Mouse (Mus musculus): ENCODE data around the gene Ly6g6d. TPM values are rescaled to one million over a fixed set of nuclear protein-coding genes. Genes with fewer than 3 reads are reported as not detected.
A peak's percentile ranks its signal among the peaks of the same experiment; 100 is the strongest.

Gene Ly6g6d
- total RNA-seq, 2 experiments from 2014 or later: 0.69 to 1.9 TPM

DNA sequence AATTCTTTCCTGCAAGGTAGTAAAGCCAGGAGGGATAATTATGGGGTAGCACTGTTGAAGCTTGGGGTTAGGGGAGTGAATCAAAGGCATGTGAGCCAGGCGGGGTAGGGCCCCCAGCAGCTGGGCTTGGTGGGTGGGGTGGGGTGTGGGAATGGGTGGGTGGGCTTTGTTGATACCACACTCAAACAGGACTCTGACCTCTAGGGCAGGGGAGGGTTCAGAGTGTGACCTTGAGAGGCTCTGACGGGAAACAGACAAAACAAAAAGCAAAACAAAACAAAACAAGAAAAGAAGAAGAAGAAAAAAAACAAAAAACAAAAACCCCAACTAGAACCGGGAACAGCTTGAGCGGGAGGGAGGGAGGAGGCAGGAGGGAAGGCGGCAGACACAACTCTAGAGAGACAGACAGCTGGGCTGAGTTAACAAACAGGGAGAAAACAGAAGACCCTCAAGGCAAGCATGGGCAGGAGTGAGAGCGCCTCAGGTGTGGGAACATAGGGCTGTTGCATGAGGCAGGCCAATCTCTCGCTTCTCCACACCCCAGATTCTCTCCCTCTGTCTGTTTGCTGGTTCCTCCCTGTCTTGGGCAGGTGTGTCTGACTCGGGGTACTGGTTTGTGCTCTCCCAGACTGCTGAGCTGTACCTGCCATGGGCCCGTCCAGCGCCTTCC, 1.2 kb downstream of the Ly6g6d start, which contains the start of gene Ly6g6e:
Ly6g6e (plus strand) TSS at position 396 of the 670 bp plus-strand sequence.
- intact Hi-C loops (cut with DNase I): no loop called here

DNA sequence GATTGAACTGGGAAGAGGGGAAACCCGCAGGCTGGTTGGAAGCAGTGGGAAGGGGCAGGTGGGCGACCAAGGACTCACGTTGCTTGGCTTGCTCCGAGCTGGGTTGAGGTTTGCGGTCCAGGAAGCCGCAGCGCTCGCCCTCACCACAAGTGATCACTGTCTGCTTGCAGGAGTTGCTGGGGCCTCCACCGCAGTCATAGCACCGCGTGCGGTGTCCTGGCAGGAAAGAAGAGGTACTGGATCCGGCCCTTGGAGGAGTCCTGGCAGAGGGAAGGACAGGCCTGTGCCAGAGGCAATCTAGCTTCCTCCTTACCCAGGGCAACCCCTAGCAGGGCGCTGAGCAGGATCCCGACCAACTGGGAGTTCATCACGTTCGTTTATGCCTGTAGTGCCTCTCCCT, 3.8 kb downstream of the Ly6g6d start:
- intact Hi-C loops (cut with DNase I): no loop called here
- no peak for DNase-seq (ENCODE audit: low spot score in 2 of 2)

More for the DNA sequence above, 1.2 kb downstream of the Ly6g6d start, which contains the start of gene Ly6g6e:
- no peak for DNase-seq (ENCODE audit: low spot score in 2 of 2)

DNA sequence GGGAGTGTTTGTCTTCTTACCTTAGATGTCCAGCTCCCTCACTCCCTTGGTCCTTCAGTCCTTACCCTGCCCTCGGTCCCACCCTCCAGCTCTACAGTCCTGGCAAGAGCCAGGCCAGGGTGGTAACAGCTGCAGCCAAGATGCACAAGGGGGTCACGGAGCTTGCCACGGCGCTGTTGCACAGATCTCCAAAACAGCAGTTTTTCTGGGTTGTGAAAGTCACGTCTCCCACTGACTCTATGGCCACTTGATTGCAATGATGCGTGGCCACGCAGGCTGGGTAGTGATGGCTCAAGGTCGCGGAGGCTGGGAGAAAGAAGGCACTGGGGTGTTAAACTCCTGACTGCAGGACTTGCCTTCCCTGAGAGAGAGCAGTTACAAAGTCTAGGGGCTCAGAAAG, 6.4 kb downstream of the Ly6g6d start:
- no peak for DNase-seq (ENCODE audit: low spot score in 2 of 2)
- intact Hi-C loops (cut with DNase I): no loop called here

GRCm38 (mm10) chr17:35070556-35071229, 7.2 kb downstream of the Ly6g6d start:
- intact Hi-C loops (cut with DNase I): no loop called here

DNA sequence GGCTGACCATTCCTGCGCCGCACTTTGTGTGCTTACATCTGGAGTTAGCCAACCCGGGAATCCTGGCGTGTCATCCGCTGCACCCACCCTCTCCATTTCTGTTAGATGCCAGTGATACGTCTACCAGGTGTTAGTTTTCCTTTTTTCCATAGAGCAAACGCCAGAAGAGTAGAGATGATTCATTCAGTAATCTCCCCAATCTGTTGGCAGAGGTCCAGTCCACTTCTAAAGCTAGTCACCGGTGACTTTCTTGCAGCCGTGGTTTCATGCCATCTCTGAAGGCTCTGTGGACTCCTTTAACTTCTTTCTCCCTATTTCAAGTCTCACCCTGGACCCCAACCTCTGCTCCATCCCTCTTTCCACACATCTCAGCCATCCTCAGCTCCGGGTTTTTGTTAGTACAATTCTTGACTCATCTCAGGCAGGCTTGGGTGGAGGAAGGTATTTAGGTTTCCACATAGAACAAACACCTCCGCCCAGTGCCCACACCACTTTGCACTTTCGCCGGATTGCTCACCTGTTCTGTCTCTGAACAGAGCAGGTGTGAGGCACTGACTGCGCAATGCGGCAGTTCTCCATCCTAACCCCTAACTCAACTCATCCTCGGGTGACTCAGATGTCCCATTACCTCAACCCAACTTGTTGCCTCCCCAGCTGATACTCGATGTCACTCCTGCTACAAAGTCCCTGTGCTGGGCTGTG, 9.5 kb downstream of the Ly6g6d start:
- intact Hi-C loops (cut with DNase I): no loop called here

More at GRCm38 (mm10) chr17:35070556-35071229, 7.2 kb downstream of the Ly6g6d start:
- peak in 1 of 2 experiments; percentile 43 for DNase-seq (ENCODE audit: low spot score in 2 of 2)

GRCm38 (mm10) chr17:35066084-35066483, 11.8 kb downstream of the Ly6g6d start, which contains the start of gene Mpig6b:
TSS of gene Mpig6b (minus strand) at chr17:35066184.
- intact Hi-C loops (cut with DNase I): no loop called here
- DNase-seq (ENCODE audit: low spot score in 2 of 2): no peak

More for the DNA sequence above, 9.5 kb downstream of the Ly6g6d start:
- peak in 1 of 2 experiments; percentile 57 for DNase-seq (ENCODE audit: low spot score in 2 of 2)

DNA sequence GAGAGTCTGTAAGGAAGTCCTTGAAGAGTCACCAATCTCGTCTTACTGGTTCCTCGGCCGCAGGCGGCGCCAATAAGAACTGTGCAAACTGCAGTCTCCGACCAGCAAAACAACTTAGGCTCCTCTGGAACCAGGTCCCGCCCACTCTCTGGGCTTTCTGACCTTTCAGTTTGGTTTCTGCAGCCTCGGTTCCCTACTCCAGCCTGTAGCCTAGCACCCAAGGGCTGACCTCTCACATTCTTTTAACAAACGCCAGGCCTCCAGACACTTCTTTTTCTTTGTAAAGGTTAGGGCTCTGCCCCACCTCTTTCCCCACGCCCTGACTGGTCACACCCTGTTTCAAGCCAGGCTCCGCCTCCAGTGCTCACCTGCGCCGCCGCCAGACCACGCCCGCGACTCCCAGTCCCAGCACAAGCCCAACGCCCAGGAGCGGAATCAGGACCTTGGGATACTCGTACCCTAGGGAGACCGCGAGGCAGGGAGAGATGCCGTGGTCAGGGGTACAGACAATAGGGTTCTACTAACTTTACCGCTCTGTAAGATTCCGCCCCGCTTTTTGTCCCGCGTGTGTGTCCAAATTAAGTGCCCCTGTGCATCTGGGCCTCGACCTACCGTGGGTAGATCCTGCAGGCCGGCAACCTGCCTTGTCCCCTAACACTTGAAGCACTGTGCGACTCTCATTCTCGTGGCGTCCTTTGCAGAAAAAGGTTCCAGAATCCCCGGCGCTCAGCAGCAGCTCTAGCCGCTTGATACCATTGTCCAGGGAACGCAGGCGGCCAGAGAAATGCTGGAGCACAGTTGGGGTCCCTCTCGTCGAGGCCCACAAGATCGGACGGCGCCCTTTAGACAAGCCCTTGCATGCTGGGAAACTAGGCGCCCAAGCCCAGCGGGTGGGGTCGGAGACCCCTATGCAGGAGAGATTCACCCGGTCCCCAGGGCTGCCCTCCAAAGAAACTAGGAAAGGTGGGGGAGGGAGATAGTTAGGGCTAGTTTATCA, 12.6 kb downstream of the Ly6g6d start, which contains the start of gene Ly6g6c:
Ly6g6c (plus strand) TSS at position 438 of the 997 bp plus-strand sequence.
- no peak for DNase-seq (ENCODE audit: low spot score in 2 of 2)

GRCm38 (mm10) chr17:35064378-35064877, 13.4 kb downstream of the Ly6g6d start:
- no peak for DNase-seq (ENCODE audit: low spot score in 2 of 2)
- intact Hi-C loops (cut with DNase I): no loop called here

More for the DNA sequence above, 12.6 kb downstream of the Ly6g6d start, which contains the start of gene Ly6g6c:
- intact Hi-C loops (cut with DNase I): no loop called here

GRCm38 (mm10) chr17:35063466-35063865, 14.4 kb downstream of the Ly6g6d start:
- intact Hi-C loops (cut with DNase I): no loop called here
- no peak for DNase-seq (ENCODE audit: low spot score in 2 of 2)

DNA sequence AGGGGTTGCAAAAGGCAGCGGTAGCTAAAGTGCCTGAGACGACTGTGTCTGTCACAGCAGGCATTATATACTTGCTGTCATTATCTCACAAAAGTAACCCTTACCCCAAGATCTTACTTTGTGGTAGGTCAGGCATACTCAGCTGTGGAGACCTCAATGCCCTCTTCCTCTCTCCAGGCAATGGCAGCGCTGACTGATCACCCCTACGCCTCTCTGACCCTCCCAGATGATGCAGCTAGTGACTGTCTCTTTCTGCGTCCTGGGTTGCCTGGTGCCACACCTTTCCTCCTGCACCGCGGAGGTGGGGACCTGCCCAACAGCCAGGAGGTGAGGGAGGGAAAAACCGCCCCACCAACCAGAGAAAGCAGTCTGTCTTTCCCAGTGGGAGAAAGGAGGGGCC, 16.6 kb downstream of the Ly6g6d start:
- intact Hi-C loops (cut with DNase I): no loop called here
- no peak for DNase-seq (ENCODE audit: low spot score in 2 of 2)

DNA sequence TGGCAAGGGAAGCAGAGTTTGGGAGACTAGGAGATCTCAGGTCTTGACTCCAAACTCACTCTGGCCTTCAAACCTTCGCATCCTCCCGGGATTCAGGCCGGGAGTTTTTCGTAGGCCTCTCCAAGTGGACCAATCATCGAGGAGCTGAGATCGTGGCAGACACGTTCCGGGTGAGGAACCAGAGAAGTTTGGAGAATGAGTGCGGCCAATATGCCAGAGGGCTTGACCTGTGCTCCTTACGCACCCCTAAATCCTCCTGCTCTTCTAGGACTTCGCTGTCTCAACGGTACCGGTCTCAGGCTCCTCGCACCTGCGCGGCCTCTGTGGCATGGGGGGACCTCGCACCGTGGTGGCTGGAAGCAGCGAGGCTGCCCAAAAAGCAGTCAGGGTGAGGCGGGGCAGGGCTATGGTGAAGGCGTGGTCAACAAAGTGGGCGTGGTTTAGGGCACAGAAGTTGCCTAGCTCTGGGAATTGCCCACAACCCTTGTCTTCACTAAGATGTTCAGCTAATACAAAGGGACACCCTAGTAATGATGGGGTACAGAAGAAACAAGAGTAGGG, 17.0 kb downstream of the Ly6g6d start:
- intact Hi-C loops (cut with DNase I): no loop called here
- no peak for DNase-seq (ENCODE audit: low spot score in 2 of 2)

DNA sequence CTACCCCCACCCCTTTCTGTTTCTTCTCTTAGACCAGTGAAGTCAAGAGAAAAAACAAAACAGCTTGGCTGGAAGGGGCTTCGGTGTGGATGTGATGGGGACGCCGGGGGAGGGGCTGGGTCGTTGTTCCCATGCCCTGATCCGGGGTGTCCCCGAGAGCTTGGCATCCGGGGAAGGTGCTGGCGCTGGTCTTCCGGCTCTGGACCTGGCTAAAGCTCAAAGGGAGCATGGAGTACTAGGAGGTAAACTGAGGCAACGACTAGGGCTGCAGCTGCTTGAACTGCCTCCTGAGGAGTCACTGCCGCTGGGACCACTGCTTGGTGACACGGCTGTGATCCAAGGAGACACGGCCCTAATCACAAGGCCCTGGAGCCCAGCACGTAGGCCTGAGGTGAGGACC, 17.8 kb downstream of the Ly6g6d start:
- intact Hi-C loops (cut with DNase I): no loop called here

GRCm38 (mm10) chr17:35058911-35059892, 18.7 kb downstream of the Ly6g6d start, which contains the start of gene Ddah2:
TSS of gene Ddah2 (plus strand) at chr17:35059035.
- peak; percentile 59 to 71 for DNase-seq (ENCODE audit: low spot score in 2 of 2)
- intact Hi-C loops (cut with DNase I): loop anchor here (1.0 kb wide), 1 partner anchor 38 kb away; no protein-coding TSS in a partner anchor

More for the DNA sequence above, 17.8 kb downstream of the Ly6g6d start:
- no peak for DNase-seq (ENCODE audit: low spot score in 2 of 2)

- DNase-seq (ENCODE audit: low spot score in 2 of 2): no peak
- intact Hi-C loops (cut with DNase I): no loop called here
These were observed 19.5 kb downstream of the Ly6g6d start for GRCm38 (mm10) chr17:35058316-35058715.

- intact Hi-C loops (cut with DNase I): no loop called here
- DNase-seq (ENCODE audit: low spot score in 2 of 2): no peak
These were observed 20.8 kb downstream of the Ly6g6d start for GRCm38 (mm10) chr17:35057090-35057489.

- intact Hi-C loops (cut with DNase I): no loop called here
These were observed 22.0 kb downstream of the Ly6g6d start for GRCm38 (mm10) chr17:35055691-35056495.

More at GRCm38 (mm10) chr17:35055691-35056495, 22.0 kb downstream of the Ly6g6d start:
- no peak for DNase-seq (ENCODE audit: low spot score in 2 of 2)

All from left cerebral cortex, postnatal 25 days (tissue).